Mouse (Mus musculus) forebrain, embryonic 11.5 days (tissue): ENCODE measurements at regions not wholly inside any gene's neighbourhood (a gene's known extent, or its start where the extent isn't known, plus 50 kb on each side); places are given as distances from the start of the nearest gene placed in this dataset.

Experiments
- ATAC-seq: fragments of 200-750 bp; cut with Nextera tagmentation; replicated peaks from 2 replicates; pipeline ENCODE4 v1.8.0; 2017; ENCODE audit warnings: moderate TSS enrichment; ENCODE audit not compliant: low FRiP score
- DNase-seq: peaks from one replicate; pipeline ENCODE4 v3.0.0-alpha.2; 2017; ENCODE audit warnings: low spot score
- H3K27ac ChIP-seq: fragments of 300-500 bp; sonication (generic); 2 replicates; pipeline ENCODE4 v1.5.1; 2014; ENCODE audit warnings: low read depth, low read length
- H3K27me3 ChIP-seq: fragments of 300-500 bp; sonication (generic); 2 replicates; pipeline ENCODE4 v1.6.1; 2014; ENCODE audit warnings: mild to moderate bottlenecking, low read length, mixed read lengths; ENCODE audit not compliant: control insufficient read depth, insufficient read depth
- H3K36me3 ChIP-seq: fragments of 300-500 bp; sonication (generic); 2 replicates; pipeline ENCODE4 v1.6.1; 2014; ENCODE audit warnings: mild to moderate bottlenecking, low read length, moderate library complexity, mixed read lengths; ENCODE audit not compliant: control insufficient read depth, insufficient read depth
- H3K4me1 ChIP-seq: fragments of 300-500 bp; sonication (generic); replicated peaks from 2 replicates; pipeline ENCODE4 v1.6.1; 2014; ENCODE audit warnings: low read length, mixed read lengths; ENCODE audit not compliant: control insufficient read depth, insufficient read depth
- H3K4me2 ChIP-seq: fragments of 300-500 bp; sonication (generic); 2 replicates; pipeline ENCODE4 v1.6.1; 2014; ENCODE audit warnings: low read depth, mild to moderate bottlenecking, low read length, moderate library complexity, mixed read lengths; ENCODE audit not compliant: severe bottlenecking
- H3K4me3 ChIP-seq: fragments of 300-500 bp; sonication (generic); 2 replicates; pipeline ENCODE4 v1.5.1; 2014; ENCODE audit warnings: low read depth, low read length
- H3K9ac ChIP-seq: fragments of 300-500 bp; sonication (generic); 2 replicates; pipeline ENCODE4 v1.6.1; 2014; ENCODE audit warnings: low read length
- H3K9me3 ChIP-seq: fragments of 300-500 bp; sonication (generic); 2 replicates; pipeline ENCODE4 v1.6.1; 2016; ENCODE audit warnings: low read length, mixed read lengths; ENCODE audit not compliant: control insufficient read depth
- WGBS: fragments of 180-500 bp; shearing (Covaris S2); extraction: QIAGEN DNeasy Blood & Tissue Kit; methylation state at CpG from one replicate; pipeline ENCODE4 v1.1.7; 2014; 5-methylcytosine and 5-hydroxymethylcytosine counted together

GRCm38 (mm10) chr2:134275881-134276280 lies 278.3 kb downstream of the Hao1 start:
- no peak for DNase-seq
- Histone ChIP-seq H3K4me2 (no peak overlapping the region), H3K4me1 (no peaks in the 10 kb centered on the region), H3K9ac (no peak overlapping the region), H3K27ac (no peak overlapping the region), H3K9me3 (no peaks in the 10 kb centered on the region), H3K4me3 (no peak overlapping the region), H3K27me3 (no peaks in the 10 kb centered on the region), H3K36me3 (no peaks in the 10 kb centered on the region)
- WGBS = 46% methylated on average over 3 of the region's 3 CpGs
- no peak for ATAC-seq

- Histone ChIP-seq H3K9ac (no peak overlapping the region), H3K27me3 (no peaks in the 10 kb centered on the region), H3K4me2 (no peak overlapping the region), H3K4me3 (no peak overlapping the region), H3K36me3 (no peaks in the 10 kb centered on the region), H3K9me3 (no peaks in the 10 kb centered on the region), H3K27ac (no peak overlapping the region), H3K4me1 (no peaks in the 10 kb centered on the region)
- DNase-seq (no peak), ATAC-seq (no peak)
- 42% methylated on average over 2 of the region's 2 CpGs for WGBS
These were observed 285.7 kb downstream of the Hao1 start for GRCm38 (mm10) chr2:134268466-134268865.
